Mouse (Mus musculus) forebrain, embryonic 12.5 days (tissue): ENCODE measurements around the gene 2310039H08Rik. TPM values are rescaled to one million over a fixed set of nuclear protein-coding genes. Genes with fewer than 3 reads are reported as not detected.
A peak's percentile ranks its signal among the peaks of the same experiment; 100 is the strongest.
"Not testable (repeated sequence)": the region's sequence is repeated elsewhere in the genome, so short reads cannot be mapped to it uniquely, and the experiment has no call there.

Source experiments
- ATAC-seq: fragments of 200-750 bp; cut with Nextera tagmentation; 2 replicates; pipeline ENCODE4 v1.8.0; 2017; ENCODE audit warnings: moderate TSS enrichment; ENCODE audit not compliant: low FRiP score
- H3K27ac ChIP-seq: fragments of 300-500 bp; sonication (generic); 2 replicates; pipeline ENCODE4 v1.5.1; 2016; ENCODE audit warnings: mild to moderate bottlenecking
- H3K27me3 ChIP-seq: fragments of 300-500 bp; sonication (generic); 2 replicates; pipeline ENCODE4 v1.6.1; 2016; ENCODE audit warnings: mild to moderate bottlenecking
- H3K36me3 ChIP-seq: fragments of 300-500 bp; sonication (generic); replicated peaks from 2 replicates; pipeline ENCODE4 v1.6.1; 2016; ENCODE audit warnings: mild to moderate bottlenecking
- H3K4me1 ChIP-seq: fragments of 300-500 bp; sonication (generic); 2 replicates; pipeline ENCODE4 v1.6.1; 2016
- H3K4me2 ChIP-seq: fragments of 300-500 bp; sonication (generic); 2 replicates; pipeline ENCODE4 v1.6.1; 2016; ENCODE audit warnings: mild to moderate bottlenecking, moderate library complexity
- H3K4me3 ChIP-seq: fragments of 300-500 bp; sonication (generic); replicated peaks from 2 replicates; pipeline ENCODE4 v1.5.1; 2016; ENCODE audit warnings: mild to moderate bottlenecking
- H3K9ac ChIP-seq: fragments of 300-500 bp; sonication (generic); 2 replicates; pipeline ENCODE4 v1.6.1; 2016; ENCODE audit warnings: mild to moderate bottlenecking
- H3K9me3 ChIP-seq: fragments of 300-500 bp; sonication (generic); 2 replicates; pipeline ENCODE4 v1.6.1; 2016
- WGBS: fragments of 180-500 bp; shearing (Covaris S2); methylation state at CpG from one replicate; pipeline ENCODE4 v1.1.7; 2016; 5-methylcytosine and 5-hydroxymethylcytosine counted together
- polyA plus RNA-seq: library from polyadenylated mRNA; unstranded; fragments of >200 nt; fragmentation: Nextera tagmentation; extraction: Ambion mirVana; gene quantifications from 2 replicates; pipeline ENCODE4 v1.2.1, GENCODE M21; 2016

The 2310039H08Rik gene
- polyA plus RNA-seq, 1 experiment from 2014 or later, result 61.2 TPM

DNA sequence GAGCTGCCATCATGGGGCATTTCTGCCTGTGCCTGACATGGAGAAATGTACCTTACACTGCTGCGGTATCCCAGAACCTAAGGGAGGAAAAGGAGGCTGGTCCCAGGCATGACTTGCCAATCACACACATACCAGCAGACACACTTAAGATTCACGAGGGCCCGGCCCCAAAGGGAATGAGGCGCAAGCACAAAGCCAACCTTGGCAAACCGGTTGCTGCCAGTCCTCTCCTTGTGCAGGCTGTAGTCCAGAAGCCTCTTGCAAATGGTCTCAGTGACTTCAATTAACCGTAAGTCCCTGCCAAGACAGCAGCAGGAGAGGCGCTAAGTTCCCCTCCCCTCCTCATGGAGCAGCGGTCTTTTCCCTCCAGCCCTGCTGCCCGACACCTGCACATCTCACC is 29.4 kb upstream of the 2310039H08Rik start:
- Histone ChIP-seq H3K27me3 (no peaks in the 10 kb centered on the region), H3K9me3 (no peaks in the 10 kb centered on the region), H3K27ac (no peak overlapping the region), H3K36me3 (peaks cover 61% of the 10 kb centered on the region), H3K4me2 (no peak overlapping the region), H3K9ac (no peak overlapping the region), H3K4me1 (no peaks in the 10 kb centered on the region), H3K4me3 (no peak overlapping the region)
- whole genome bisulfite sequencing, result 88% methylated on average over 9 of the region's 9 CpGs
- no peak for ATAC-seq

DNA sequence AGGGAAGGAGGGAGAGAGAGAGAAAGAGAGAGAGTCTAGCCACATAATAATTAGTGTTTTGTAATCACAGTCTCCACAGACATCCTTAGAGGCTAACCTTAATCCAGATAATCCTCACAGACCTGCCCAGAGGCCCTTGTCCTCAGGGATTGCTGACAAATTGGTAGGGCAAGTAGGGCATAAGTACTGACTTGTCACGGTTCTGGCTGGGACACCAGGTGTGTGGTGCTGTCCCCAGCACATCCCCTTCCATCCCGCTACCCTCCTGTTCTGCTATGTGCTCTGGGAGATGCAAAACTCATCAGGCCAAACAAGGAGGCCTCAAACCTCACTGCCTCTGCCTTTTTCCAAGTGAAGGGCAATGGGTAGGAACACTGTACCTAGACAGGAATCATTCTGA is 26.9 kb upstream of the 2310039H08Rik start:
- H3K9me3 ChIP-seq, result no peaks in the 10 kb centered on the region
- H3K27ac ChIP-seq, result no peak overlapping the region
- H3K4me2 ChIP-seq, result no peak overlapping the region
- no peak for ATAC-seq
- H3K9ac ChIP-seq, result no peak overlapping the region
- H3K4me1 ChIP-seq, result 0 out of 2 replicates have a peak, but pooled peaks cover 4% of the 10 kb centered on the region
- 80% methylated on average over 2 of the region's 2 CpGs for WGBS
- peaks cover 53% of the 10 kb centered on the region for H3K36me3 ChIP-seq
- no peak overlapping the region for H3K4me3 ChIP-seq
- no peaks in the 10 kb centered on the region for H3K27me3 ChIP-seq

DNA sequence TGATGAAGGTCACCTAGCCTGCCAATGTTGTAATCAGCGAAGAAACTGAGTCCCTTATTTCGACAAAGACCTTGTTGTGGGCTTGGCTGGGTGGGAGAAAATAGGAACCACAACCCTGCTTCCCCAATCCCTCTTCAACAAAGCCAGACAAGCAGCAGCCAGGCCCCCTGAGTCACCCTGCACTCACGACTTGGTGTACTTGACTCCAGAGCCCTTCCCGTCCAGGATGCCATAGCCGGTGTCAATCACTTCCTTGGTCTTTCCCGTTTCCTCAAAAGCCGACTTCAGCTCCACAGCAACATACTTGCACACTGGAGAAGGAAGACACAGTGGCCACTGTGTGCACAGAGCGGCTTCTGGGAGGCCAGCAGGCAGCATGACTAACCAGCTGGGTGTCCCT is 25.2 kb upstream of the 2310039H08Rik start:
- Histone ChIP-seq H3K36me3 (peaks cover 42% of the 10 kb centered on the region), H3K4me1 (peaks cover 15% of the 10 kb centered on the region), H3K27me3 (no peaks in the 10 kb centered on the region), H3K4me2 (no peak overlapping the region), H3K9ac (no peak overlapping the region), H3K4me3 (no peak overlapping the region), H3K9me3 (no peaks in the 10 kb centered on the region), H3K27ac (no peak overlapping the region)
- 89% methylated on average over 8 of the region's 8 CpGs for WGBS
- no peak for ATAC-seq

DNA sequence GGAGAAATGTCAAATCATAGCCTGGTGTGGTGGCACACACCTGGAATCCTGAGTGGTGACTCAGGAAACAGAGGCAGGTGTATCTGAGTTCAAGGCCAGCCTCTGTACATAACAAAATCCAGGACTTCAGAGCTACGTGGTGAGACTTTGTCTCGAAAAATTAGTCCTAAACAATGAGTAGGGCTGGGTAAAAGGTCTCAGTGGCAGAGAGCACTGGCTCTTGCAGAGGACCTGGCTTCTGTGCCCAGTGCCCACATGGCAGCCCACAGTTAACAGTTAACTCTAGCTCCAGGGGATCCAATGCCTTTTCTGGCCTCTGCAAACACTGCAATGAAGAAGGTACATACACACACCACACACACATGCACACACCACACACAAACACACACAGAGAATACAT is 24.6 kb upstream of the 2310039H08Rik start:
- 93% methylated on average over 2 of the region's 2 CpGs for WGBS
- peaks cover 36% of the 10 kb centered on the region for H3K36me3 ChIP-seq
- H3K4me2 ChIP-seq, result no peak overlapping the region
- ATAC-seq, result no peak
- no peak overlapping the region for H3K9ac ChIP-seq
- no peak overlapping the region for H3K27ac ChIP-seq
- no peaks in the 10 kb centered on the region for H3K9me3 ChIP-seq
- no peaks in the 10 kb centered on the region for H3K27me3 ChIP-seq
- H3K4me3 ChIP-seq, result no peak overlapping the region
- H3K4me1 ChIP-seq, result peaks cover 20% of the 10 kb centered on the region

DNA sequence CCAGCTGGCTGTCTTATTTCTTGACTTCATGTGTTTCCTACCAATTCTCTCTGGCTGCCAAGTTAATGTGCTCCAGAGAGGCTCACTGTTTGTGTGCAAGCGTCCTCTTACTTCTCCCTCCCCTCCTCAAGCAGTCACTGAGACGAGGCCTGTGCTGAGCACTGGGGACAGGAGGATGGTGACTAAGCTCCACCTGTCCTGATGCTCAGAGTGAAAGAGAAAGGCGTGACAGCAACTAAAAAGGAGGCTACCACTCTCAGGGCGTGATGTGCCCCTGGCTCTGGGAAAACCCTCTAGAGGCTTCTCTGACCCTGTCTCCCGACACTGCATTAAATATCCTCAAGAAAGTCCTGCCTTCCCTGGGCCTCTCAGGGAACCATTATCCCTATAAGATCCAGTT is 23.2 kb upstream of the 2310039H08Rik start:
- H3K4me3 ChIP-seq, result no peak overlapping the region
- no peak overlapping the region for H3K4me2 ChIP-seq
- H3K36me3 ChIP-seq, result peaks cover 21% of the 10 kb centered on the region
- no peak for ATAC-seq
- 0 out of 2 replicates have a peak, but pooled peaks cover 6% of the 10 kb centered on the region for H3K27me3 ChIP-seq
- WGBS, result 92% methylated on average over 5 of the region's 5 CpGs
- H3K9ac ChIP-seq, result no peak overlapping the region
- H3K4me1 ChIP-seq, result peaks cover 20% of the 10 kb centered on the region
- H3K27ac ChIP-seq, result no peak overlapping the region
- no peaks in the 10 kb centered on the region for H3K9me3 ChIP-seq

- ATAC-seq, result no peak
- Histone ChIP-seq H3K36me3 (peaks cover 17% of the 10 kb centered on the region), H3K27ac (no peak overlapping the region), H3K4me1 (peaks cover 20% of the 10 kb centered on the region), H3K9ac (no peak overlapping the region), H3K4me3 (peak overlapping the region; percentile 82; the same call in 1 of the 2 replicates), H3K4me2 (peak overlapping the region; percentile 75), H3K27me3 (0 out of 2 replicates have a peak, but pooled peaks cover 6% of the 10 kb centered on the region), H3K9me3 (no peaks in the 10 kb centered on the region)
- WGBS, result 91% methylated on average over 4 of the region's 4 CpGs
Observed at GRCm38 (mm10) chr17:46750580-46750979, 21.9 kb upstream of the 2310039H08Rik start.

DNA sequence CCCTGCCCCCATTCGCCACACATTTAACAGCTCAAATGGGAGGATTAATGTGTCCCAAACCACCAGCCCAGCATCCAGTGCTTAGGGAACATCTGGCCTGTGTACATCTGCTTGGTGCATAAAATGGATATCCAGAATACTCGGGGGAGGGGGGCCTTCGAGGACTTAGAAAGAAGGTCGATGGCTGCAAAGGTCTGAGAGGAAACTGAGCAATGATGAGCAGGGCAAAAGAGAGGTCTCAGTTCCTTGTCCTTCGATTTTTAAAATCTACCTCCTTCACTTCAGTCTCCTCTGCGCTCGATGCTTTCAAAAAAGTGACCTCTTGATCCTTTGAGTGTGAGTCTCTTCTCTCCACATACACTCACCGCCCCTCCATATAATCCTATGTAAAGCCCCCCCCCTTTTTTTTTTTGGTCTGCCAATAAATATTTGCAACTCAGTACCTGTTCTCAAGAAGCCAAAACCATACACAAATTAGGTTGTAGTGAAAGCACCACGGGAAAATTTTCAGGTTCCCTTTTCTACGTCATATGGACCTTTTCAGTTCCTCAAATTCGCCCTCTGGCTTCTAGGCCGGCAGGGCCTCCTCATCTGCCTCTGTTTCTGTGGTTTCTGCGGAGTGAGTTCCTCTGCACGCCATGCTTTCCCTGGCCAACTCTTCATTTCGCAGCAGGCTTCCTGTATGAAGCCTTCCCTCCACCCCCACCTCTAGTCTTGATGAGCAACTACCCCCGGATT is 21.2 kb upstream of the 2310039H08Rik start:
- Histone ChIP-seq H3K36me3 (peaks cover 10% of the 10 kb centered on the region), H3K4me2 (peak overlapping the region; percentile 75), H3K27me3 (0 out of 2 replicates have a peak, but pooled peaks cover 6% of the 10 kb centered on the region), H3K4me3 (peak overlapping the region; percentile 82), H3K4me1 (peaks cover 20% of the 10 kb centered on the region), H3K27ac (peak overlapping the region; percentile 89), H3K9me3 (no peaks in the 10 kb centered on the region), H3K9ac (peak overlapping the region; percentile 71)
- ATAC-seq, result no peak
- WGBS, result 31% methylated on average over 16 of the region's 16 CpGs

DNA sequence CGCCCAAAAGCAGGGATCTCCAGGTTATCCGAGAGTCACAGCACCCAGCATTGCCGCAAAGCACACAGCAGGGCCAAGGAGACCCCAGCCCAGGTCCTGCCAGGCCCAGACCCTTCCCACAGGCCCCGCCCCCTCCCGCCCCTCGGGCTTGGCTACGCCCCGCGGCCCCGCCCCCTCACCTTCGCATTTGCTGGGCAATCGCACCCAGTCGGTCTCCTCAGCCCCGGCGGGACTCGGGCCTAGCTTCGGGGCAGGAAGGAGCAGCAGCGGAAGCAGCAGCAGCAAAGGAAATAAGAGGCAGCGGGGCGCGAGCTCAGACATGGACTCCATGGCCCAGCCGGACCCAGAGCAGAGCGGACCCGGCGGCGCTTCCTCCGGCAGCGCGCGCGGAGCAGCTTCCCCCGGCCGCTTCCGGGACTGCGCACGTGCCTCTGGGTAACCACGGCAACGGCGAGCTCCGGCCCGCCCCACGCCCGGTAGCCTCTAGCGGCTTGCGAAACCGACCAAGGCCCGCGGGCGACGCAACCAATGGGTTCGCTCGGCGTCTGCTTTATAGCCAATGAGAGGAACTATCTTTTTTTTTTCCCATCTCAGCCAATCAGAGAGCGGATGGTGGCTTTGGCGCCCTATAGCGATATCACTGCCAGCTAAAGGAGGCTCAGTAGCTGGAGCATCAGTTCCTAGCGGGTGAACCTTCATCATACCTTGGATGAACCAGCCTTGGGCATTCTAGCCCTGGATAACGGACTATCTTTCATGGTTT is 20.5 kb upstream of the 2310039H08Rik start, which contains the start of gene Cnpy3:
Gene Cnpy3 (minus strand): TSS at position 421 of the 763 bp plus-strand sequence.
- Histone ChIP-seq H3K4me2 (peak within 1 kb of the TSS; percentile 75), H3K9ac (peak within 1 kb of the TSS; percentile 71), H3K27ac (peak within 1 kb of the TSS; percentile 89), H3K4me3 (peak within 1 kb of the TSS; percentile 82), H3K27me3 (0 out of 2 replicates have a peak, but pooled peaks cover 6% of the 10 kb centered on the region), H3K36me3 (peaks cover 3% of the 10 kb centered on the region), H3K9me3 (no peaks in the 10 kb centered on the region), H3K4me1 (peaks cover 20% of the 10 kb centered on the region)
- peak; percentile 100 for ATAC-seq
- under 1% methylated on average over 58 of the region's 58 CpGs for WGBS

GRCm38 (mm10) chr17:46758753-46759152 is 13.7 kb upstream of the 2310039H08Rik start:
- Histone ChIP-seq H3K9ac (no peak overlapping the region; the same call in 1 of the 2 replicates), H3K27me3 (peaks cover 4% of the 10 kb centered on the region; the same call in 1 of the 2 replicates), H3K4me3 (no peak overlapping the region), H3K4me2 (no peak overlapping the region), H3K36me3 (no peaks in the 10 kb centered on the region), H3K27ac (no peak overlapping the region), H3K4me1 (no peaks in the 10 kb centered on the region), H3K9me3 (no peaks in the 10 kb centered on the region)
- no peak for ATAC-seq
- WGBS, result 88% methylated on average over 12 of the region's 12 CpGs

DNA sequence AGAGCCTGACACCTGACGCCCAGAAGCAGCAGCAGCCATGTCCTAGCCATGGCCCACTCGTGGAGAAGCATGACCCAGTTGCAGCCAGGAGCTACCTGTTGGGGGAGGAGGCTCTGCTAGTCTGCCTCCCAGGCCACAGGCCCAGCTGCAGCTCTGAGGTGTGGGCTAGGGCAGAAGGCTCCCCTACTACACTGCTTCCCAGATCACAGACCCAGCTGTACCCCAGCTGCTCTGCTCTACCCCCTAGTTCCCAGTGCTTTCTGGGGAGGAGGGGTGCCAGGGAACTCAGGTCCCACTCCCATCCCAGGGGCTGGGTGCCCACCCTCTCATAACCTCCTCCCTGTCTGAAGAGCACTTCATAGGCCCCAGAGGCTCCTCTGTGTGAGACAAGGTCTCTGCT is 8.9 kb upstream of the 2310039H08Rik start, which contains the start of gene Ptcra:
Gene Ptcra (minus strand): TSS at position 169 of the 400 bp plus-strand sequence.
- Histone ChIP-seq H3K27ac (no peak within 1 kb of the TSS), H3K4me1 (no peaks in the 10 kb centered on the region), H3K36me3 (no peaks in the 10 kb centered on the region), H3K4me3 (no peak within 1 kb of the TSS), H3K9me3 (no peaks in the 10 kb centered on the region), H3K4me2 (no peak within 1 kb of the TSS), H3K9ac (no peak within 1 kb of the TSS), H3K27me3 (no peaks in the 10 kb centered on the region)
- ATAC-seq, result no peak
- 64% methylated on average over 2 of the region's 2 CpGs for WGBS

- not testable (repeated sequence) for H3K4me1 ChIP-seq, H3K27me3 ChIP-seq, H3K27ac ChIP-seq, H3K4me2 ChIP-seq, ATAC-seq, H3K9me3 ChIP-seq, H3K36me3 ChIP-seq, H3K4me3 ChIP-seq, H3K9ac ChIP-seq
- WGBS, result 60% methylated on average over 9 of the region's 9 CpGs
Observed at GRCm38 (mm10) chr17:46764916-46765315, 7.5 kb upstream of the 2310039H08Rik start.

GRCm38 (mm10) chr17:46767868-46768267 is 4.6 kb upstream of the 2310039H08Rik start:
- Histone ChIP-seq H3K4me3 (no peak overlapping the region), H3K27me3 (no peaks in the 10 kb centered on the region), H3K9ac (no peak overlapping the region), H3K27ac (no peak overlapping the region), H3K36me3 (no peaks in the 10 kb centered on the region), H3K4me1 (peaks cover 7% of the 10 kb centered on the region), H3K9me3 (no peaks in the 10 kb centered on the region), H3K4me2 (no peak overlapping the region)
- 62% methylated on average over 8 of the region's 8 CpGs for WGBS
- no peak for ATAC-seq
